Mouse (Mus musculus) layer of hippocampus, adult 11-12 months (tissue): ENCODE results near the gene Fam71a.

Experiments
- DNase-seq: peaks from one replicate; pipeline ENCODE4 v3.0.0; 2022; ENCODE audit warnings: low spot score

Gene Fam71a

DNA sequence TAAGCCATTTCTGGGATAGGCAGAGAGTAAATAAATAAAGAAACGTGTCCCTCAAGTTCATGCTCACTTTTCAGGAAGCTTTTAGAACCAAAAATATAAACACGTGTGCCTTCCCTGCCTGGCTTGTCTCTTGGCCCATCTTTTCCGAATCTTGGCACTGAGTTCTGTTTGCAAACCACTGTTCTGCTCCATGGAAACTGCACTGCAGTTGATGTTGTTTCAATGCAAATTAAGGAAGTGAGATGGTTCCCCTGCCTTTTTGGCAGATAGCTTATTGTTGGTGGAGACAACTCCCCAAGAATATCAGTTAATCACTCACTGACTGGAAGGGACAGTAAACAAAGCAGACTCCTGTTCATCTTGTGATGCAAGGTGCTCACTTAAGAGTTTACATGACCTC is 41.9 kb downstream of the Fam71a start:
- no peak for DNase-seq

DNA sequence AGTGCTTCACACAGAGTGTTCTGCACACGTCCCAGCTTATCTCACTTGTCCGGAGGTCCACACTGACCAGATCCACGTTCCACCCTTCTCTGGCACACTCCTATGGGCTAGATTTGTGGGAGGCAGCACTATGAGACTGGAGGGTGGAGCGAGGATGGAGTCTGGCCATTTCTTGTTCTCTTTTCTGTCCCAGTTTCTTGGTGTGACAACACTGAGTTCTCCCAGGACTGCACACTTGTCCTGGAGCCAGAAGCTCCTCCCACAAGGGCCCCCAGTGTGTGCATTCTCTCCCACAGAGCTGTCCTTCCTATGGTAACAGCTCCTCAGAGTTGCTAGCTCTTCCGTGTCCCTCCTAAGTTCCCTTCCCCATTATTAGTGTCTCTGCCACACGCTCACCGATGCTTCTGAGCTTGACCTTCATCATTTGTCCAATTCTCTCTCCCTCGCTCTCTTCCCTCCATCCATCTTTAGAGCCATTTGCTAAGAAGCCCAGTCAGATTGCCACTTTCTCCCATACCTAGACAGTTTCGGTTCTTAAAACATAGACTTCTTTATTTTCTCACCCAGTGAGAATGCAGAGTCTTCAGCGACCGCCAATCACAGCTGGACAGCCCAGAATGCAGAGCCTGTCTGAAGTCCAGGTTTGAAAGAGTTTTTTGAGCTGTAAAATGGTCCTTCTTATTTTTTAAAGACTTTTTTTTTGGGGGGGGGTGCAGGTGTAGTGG is 48.9 kb downstream of the Fam71a start:
- DNase-seq = no peak

DNA sequence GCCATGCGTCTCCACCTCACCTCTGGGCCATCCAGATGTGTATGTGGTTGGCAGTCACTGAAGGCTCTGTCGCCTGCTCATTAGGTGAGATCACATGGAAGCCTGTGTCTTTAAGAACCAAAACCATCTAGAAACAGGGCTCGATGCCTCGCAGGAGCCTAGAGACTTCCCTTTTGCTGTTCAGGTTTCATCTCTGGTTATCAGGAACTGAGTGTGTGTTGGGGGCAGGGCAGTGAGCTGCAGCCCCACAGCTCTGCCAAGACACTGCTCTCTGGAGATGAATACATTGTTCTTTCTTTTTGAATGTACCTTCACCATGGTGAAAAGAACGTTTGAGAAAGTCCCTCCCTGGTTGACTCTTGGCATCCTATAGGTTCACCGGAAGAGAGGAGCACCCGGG is 49.7 kb downstream of the Fam71a start:
- no peak for DNase-seq
